Mouse (Mus musculus): ENCODE measurements around the gene Med9. TPM values are rescaled to one million over a fixed set of nuclear protein-coding genes. Genes with fewer than 3 reads are reported as not detected.

The Med9 gene
- polyA plus RNA-seq, 1 experiment, result 20.4 TPM

DNA sequence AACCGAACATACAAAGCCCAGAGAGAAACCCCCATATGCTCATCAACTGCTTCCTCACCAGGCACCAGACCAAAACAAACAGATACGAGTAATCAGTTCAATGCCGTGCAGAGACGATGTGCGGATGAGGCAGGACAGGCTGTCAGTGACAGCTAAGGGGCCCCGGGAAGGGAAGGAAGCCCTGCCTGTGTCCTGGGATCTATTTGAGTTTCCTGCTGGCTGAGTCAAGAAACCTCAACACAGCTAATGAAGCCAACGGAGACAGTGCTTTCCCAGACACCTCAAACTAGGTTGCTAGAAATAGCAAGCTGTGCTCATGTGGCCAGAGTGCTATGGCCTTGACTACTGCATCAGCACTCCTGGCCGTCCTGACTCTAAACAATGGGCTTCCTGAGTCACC lies 43.4 kb downstream of the Med9 start:
- Histone ChIP-seq H3K27ac (ENCODE audit: insufficient read depth, low read depth, low read length) (no peak overlapping the region), H3K36me3 (ENCODE audit: control insufficient read depth, insufficient read depth, low read length) (no peaks in the 10 kb centered on the region), H3K4me3 (ENCODE audit: insufficient read depth, low read depth, low read length) (no peak overlapping the region), H3K27me3 (replicated peaks; ENCODE audit: control insufficient read depth, insufficient read depth, low read length) (no peaks in the 10 kb centered on the region), H3K4me1 (ENCODE audit: control insufficient read depth, insufficient read depth, low read length) (no peaks in the 10 kb centered on the region)
- TF ChIP-seq POLR2A (IDR thresholded peaks at IDR 0.05; ENCODE audit: low read depth, low read length), result no peak
- TF ChIP-seq CTCF (conservative IDR thresholded peaks at IDR 0.05; ENCODE audit: insufficient read depth, insufficient read length, low read depth, low read length), result no peak
- peak; percentile 24 for DNase-seq
- WGBS, result 64% methylated on average over 8 of the region's 8 CpGs

GRCm38 (mm10) chr11:59994318-59994717 lies 46.3 kb downstream of the Med9 start:
- 48% methylated on average over 9 of the region's 9 CpGs for WGBS
- H3K4me3 ChIP-seq (ENCODE audit: insufficient read depth, low read depth, low read length), result no peak overlapping the region
- no peaks in the 10 kb centered on the region for H3K36me3 ChIP-seq (ENCODE audit: control insufficient read depth, insufficient read depth, low read length)
- no peaks in the 10 kb centered on the region for H3K4me1 ChIP-seq (ENCODE audit: control insufficient read depth, insufficient read depth, low read length)
- no peak for DNase-seq
- no peak overlapping the region for H3K27ac ChIP-seq (ENCODE audit: insufficient read depth, low read depth, low read length)
- TF ChIP-seq CTCF (conservative IDR thresholded peaks at IDR 0.05; ENCODE audit: insufficient read depth, insufficient read length, low read depth, low read length), result no peak
- TF ChIP-seq POLR2A (IDR thresholded peaks at IDR 0.05; ENCODE audit: low read depth, low read length), result no peak
- H3K27me3 ChIP-seq (replicated peaks; ENCODE audit: control insufficient read depth, insufficient read depth, low read length), result no peaks in the 10 kb centered on the region

- no peak overlapping the region for H3K27ac ChIP-seq (ENCODE audit: insufficient read depth, low read depth, low read length)
- H3K4me3 ChIP-seq (ENCODE audit: insufficient read depth, low read depth, low read length), result no peak overlapping the region
- H3K36me3 ChIP-seq (ENCODE audit: control insufficient read depth, insufficient read depth, low read length), result no peaks in the 10 kb centered on the region
- no peak for DNase-seq
- WGBS, result 79% methylated on average over 5 of the region's 5 CpGs
- H3K4me1 ChIP-seq (ENCODE audit: control insufficient read depth, insufficient read depth, low read length), result no peaks in the 10 kb centered on the region
- no peaks in the 10 kb centered on the region for H3K27me3 ChIP-seq (replicated peaks; ENCODE audit: control insufficient read depth, insufficient read depth, low read length)
- no peak for TF ChIP-seq POLR2A (IDR thresholded peaks at IDR 0.05; ENCODE audit: low read depth, low read length)
- TF ChIP-seq CTCF (conservative IDR thresholded peaks at IDR 0.05; ENCODE audit: insufficient read depth, insufficient read length, low read depth, low read length), result no peak
These were observed 53.4 kb downstream of the Med9 start for GRCm38 (mm10) chr11:60001231-60001980.

DNA sequence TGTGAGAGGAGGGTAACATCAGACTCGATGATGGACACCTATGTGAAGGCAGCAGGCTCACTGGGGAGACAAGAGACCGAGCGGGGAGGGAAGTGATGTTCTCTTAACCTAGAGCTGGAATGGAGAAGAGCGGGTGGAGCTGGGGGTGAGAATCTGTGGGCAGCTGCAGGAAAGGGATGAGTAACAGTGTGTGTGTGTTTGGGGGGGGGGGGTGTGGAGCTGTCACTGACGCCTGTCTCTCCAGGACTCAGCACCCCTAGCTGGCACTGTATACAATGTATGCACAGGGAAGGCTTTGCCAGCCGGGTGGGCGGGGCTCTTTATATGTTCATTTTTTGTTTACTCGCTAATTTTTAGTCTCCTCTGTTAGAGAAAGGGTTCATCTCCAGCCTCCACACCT lies 55.8 kb downstream of the Med9 start:
- Histone ChIP-seq H3K27me3 (replicated peaks; ENCODE audit: control insufficient read depth, insufficient read depth, low read length) (no peaks in the 10 kb centered on the region), H3K4me1 (ENCODE audit: control insufficient read depth, insufficient read depth, low read length) (no peaks in the 10 kb centered on the region), H3K4me3 (ENCODE audit: insufficient read depth, low read depth, low read length) (no peak overlapping the region), H3K36me3 (ENCODE audit: control insufficient read depth, insufficient read depth, low read length) (no peaks in the 10 kb centered on the region), H3K27ac (ENCODE audit: insufficient read depth, low read depth, low read length) (no peak overlapping the region)
- TF ChIP-seq POLR2A (IDR thresholded peaks at IDR 0.05; ENCODE audit: low read depth, low read length) (no peak), CTCF (conservative IDR thresholded peaks at IDR 0.05; ENCODE audit: insufficient read depth, insufficient read length, low read depth, low read length) (no peak)
- no peak for DNase-seq
- 92% methylated on average over 8 of the region's 8 CpGs for WGBS

GRCm38 (mm10) chr11:60004716-60005115 lies 56.7 kb downstream of the Med9 start:
- H3K27ac ChIP-seq (ENCODE audit: insufficient read depth, low read depth, low read length), result no peak overlapping the region
- WGBS, result 81% methylated on average over 6 of the region's 6 CpGs

GRCm38 (mm10) chr11:60005866-60006265 lies 57.9 kb downstream of the Med9 start:
- no peak for DNase-seq
- Histone ChIP-seq H3K36me3 (ENCODE audit: control insufficient read depth, insufficient read depth, low read length) (no peaks in the 10 kb centered on the region), H3K27me3 (replicated peaks; ENCODE audit: control insufficient read depth, insufficient read depth, low read length) (no peaks in the 10 kb centered on the region), H3K4me3 (ENCODE audit: insufficient read depth, low read depth, low read length) (no peak overlapping the region), H3K27ac (ENCODE audit: insufficient read depth, low read depth, low read length) (no peak overlapping the region), H3K4me1 (ENCODE audit: control insufficient read depth, insufficient read depth, low read length) (no peaks in the 10 kb centered on the region)
- 68% methylated on average over 3 of the region's 3 CpGs for WGBS
- TF ChIP-seq POLR2A (IDR thresholded peaks at IDR 0.05; ENCODE audit: low read depth, low read length) (no peak), CTCF (conservative IDR thresholded peaks at IDR 0.05; ENCODE audit: insufficient read depth, insufficient read length, low read depth, low read length) (no peak)

More at GRCm38 (mm10) chr11:60004716-60005115, 56.7 kb downstream of the Med9 start:
- no peak for DNase-seq
- Histone ChIP-seq H3K36me3 (ENCODE audit: control insufficient read depth, insufficient read depth, low read length) (no peaks in the 10 kb centered on the region), H3K4me1 (ENCODE audit: control insufficient read depth, insufficient read depth, low read length) (no peaks in the 10 kb centered on the region), H3K4me3 (ENCODE audit: insufficient read depth, low read depth, low read length) (no peak overlapping the region), H3K27me3 (replicated peaks; ENCODE audit: control insufficient read depth, insufficient read depth, low read length) (no peaks in the 10 kb centered on the region)
- TF ChIP-seq POLR2A (IDR thresholded peaks at IDR 0.05; ENCODE audit: low read depth, low read length), result no peak
- no peak for TF ChIP-seq CTCF (conservative IDR thresholded peaks at IDR 0.05; ENCODE audit: insufficient read depth, insufficient read length, low read depth, low read length)

- DNase-seq, result no peak
- H3K27ac ChIP-seq (ENCODE audit: insufficient read depth, low read depth, low read length), result no peak overlapping the region
These were observed 61.4 kb downstream of the Med9 start for GRCm38 (mm10) chr11:60009451-60009850.

More at GRCm38 (mm10) chr11:60009451-60009850, 61.4 kb downstream of the Med9 start:
- H3K27me3 ChIP-seq (replicated peaks; ENCODE audit: control insufficient read depth, insufficient read depth, low read length), result no peaks in the 10 kb centered on the region
- WGBS, result 87% methylated on average over 3 of the region's 3 CpGs
- H3K4me1 ChIP-seq (ENCODE audit: control insufficient read depth, insufficient read depth, low read length), result no peaks in the 10 kb centered on the region
- no peak for TF ChIP-seq POLR2A (IDR thresholded peaks at IDR 0.05; ENCODE audit: low read depth, low read length)
- TF ChIP-seq CTCF (conservative IDR thresholded peaks at IDR 0.05; ENCODE audit: insufficient read depth, insufficient read length, low read depth, low read length), result no peak
- no peaks in the 10 kb centered on the region for H3K36me3 ChIP-seq (ENCODE audit: control insufficient read depth, insufficient read depth, low read length)
- no peak overlapping the region for H3K4me3 ChIP-seq (ENCODE audit: insufficient read depth, low read depth, low read length)

All from kidney, adult 2 months (tissue).